Mouse (Mus musculus) frontal cortex, adult (tissue): Measurements from ENCODE around the gene Xylt2.
A peak's percentile ranks its signal among the peaks of the same experiment; 100 is the strongest.
"Not testable (repeated sequence)": the region's sequence is repeated elsewhere in the genome, so short reads cannot be mapped to it uniquely, and the experiment has no call there.

ENCODE experiments used
- ATAC-seq: cut with Nextera tagmentation; 2 replicates; pipeline ENCODE4 v1.9.2; 2017; ENCODE audit warnings: mild to moderate bottlenecking, moderate library complexity, mixed read lengths; ENCODE audit not compliant: low TSS enrichment

Gene Xylt2

GRCm38 (mm10) chr11:94676754-94677606 lies at the start of gene Xylt2:
Gene Xylt2 (minus strand): TSS chr11:94677515.
- peak; percentile 82 for ATAC-seq

DNA sequence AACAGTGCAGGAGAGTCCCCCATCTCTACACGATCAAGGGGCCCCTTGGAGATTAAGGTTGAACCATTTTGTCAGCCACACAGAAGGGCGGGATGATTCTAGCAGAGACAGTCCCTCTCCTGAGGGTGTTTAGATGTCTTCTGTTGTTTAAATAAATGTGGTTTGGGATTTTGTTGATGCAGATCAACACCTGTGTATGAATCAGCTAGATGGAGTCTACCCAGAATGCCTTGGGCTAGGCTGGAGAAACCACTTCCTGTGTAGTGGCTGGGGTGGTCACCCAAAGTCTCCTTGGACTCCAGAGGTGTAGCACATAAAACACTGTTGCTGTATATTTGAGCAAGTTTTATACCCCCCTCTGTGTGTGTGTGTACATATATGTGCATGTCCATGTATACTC lies 41.9 kb upstream of the Xylt2 start:
- no peak for ATAC-seq

DNA sequence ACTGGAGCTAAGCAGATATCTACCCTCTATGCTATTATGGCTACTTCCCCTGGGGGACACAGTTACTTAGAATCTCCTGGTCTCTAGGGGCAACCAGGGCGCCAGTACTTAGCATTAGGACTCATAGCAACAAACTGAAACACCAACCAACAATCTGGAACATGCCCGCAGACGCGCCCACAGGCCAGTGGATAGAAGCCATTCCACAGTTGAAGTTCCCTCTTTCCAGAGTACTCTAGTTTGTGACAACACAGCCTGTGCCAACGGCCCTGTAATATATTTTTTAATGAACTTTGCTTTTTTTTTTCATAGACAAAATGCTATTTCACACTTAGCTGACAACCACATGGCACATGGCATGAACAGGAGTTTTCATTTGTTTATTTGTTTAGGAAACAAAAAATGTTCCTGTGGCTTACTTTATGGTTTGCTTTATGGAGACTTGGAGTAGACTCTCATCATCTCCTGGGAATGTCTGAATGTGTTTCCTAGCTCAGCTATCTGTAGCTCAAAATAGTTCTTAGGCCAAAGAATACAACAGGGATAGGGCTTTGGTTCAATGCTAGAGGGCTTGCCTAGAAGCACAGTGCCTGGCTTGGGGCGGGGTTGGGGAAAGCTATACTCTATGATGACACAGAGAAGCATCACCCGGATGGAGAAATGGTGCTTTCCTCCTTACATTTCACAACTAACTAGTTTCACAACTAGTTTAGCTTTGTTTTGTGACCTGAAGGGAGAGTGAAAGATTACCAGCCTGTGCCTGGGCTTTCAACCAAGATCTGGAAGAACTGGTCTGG lies 41.0 kb upstream of the Xylt2 start:
- ATAC-seq, result no peak

- ATAC-seq, result no peak
These were observed 39.9 kb upstream of the Xylt2 start for GRCm38 (mm10) chr11:94717239-94717638.

DNA sequence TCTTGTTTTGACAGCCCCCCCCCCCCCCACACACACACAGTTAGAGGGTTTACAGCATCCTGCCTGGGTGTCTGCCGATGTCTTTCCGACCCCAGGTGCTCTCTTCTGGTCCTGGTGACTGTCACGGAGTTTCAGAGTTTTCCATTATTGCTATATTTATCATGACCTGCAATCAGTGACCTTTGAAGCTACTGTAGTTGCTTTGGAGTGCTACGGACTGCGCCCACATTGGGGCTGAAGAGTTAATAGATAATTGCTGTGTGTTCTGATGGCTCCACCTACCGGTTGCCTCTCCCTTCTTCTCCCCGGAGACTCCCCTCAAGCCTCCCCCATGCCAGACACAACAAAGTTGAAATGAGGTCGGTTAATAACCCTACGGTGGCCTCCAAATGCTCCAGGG lies 39.4 kb upstream of the Xylt2 start:
- no peak; the same call in 1 of the 2 replicates for ATAC-seq

DNA sequence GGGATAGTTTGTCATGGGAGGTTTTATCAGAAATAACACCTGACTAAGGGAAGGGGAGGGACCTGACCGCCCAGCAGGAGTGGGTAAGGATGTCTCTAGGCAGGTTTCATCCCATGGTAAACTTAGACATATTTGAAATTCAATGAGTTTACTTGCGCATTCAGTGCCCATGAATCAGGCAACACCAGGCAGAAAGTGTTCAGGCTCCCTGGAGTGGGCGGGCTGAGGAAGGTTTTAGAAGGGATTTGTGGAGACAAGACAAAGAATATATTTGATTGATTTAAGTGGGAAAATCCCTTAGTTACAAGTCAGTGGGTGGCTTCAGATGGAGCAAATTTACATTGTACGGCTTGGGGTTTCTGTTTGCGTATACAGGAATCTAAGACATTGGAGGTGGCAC lies 38.3 kb upstream of the Xylt2 start:
- peak; percentile 80 for ATAC-seq

DNA sequence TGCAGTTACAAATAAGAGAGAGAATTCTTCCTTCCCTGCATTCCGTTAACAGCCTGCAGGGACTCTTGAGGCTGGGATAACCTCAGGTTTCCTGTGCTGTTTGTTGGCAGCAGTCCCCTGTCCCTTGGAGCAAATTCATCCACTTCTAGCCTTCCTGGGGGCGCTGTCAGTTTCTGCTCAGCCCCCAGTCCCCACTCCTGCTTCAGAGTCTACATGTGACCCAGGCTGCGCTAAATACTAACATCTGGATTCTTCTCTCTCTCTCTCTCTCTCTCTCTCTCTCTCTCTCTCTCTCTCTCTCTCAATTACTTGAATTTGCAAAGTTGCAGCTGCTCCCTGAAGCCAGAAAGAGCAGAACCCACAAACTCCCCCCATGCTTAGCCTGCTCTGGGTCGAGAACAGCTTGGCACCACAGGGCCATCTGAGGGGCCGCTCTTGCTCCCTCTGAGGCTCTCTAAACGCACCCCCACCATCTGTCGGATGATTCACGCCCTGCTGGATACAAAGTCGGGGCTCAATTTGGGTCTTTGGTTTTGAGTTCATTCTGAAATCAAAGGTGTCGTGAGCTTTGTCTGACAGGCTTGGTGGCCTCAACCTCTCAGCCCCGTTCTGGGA lies 36.0 kb upstream of the Xylt2 start:
- no peak for ATAC-seq

DNA sequence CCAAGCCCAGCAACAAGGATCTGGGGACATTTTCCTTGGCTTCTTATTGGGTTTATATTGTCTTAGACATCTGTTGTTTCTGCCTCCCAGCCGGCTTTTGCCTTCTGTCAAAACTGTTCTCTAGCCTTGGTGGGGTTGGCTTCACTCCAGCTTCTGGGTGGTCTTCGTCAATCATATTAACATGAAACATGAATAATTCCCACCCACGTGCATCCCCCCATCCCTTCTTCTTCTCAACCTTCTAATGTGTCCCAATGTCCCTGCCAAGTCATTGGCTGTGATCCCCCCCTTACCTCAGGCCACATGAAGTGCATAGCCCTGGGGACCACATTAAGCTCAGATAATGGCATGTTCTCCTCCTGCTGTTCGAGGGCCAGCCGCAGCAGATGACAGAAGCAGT lies 27.2 kb upstream of the Xylt2 start, which contains the start of gene Gm11541:
TSS of gene Gm11541 (minus strand) at position 28 of the 400 bp plus-strand sequence.
- ATAC-seq, result no peak

DNA sequence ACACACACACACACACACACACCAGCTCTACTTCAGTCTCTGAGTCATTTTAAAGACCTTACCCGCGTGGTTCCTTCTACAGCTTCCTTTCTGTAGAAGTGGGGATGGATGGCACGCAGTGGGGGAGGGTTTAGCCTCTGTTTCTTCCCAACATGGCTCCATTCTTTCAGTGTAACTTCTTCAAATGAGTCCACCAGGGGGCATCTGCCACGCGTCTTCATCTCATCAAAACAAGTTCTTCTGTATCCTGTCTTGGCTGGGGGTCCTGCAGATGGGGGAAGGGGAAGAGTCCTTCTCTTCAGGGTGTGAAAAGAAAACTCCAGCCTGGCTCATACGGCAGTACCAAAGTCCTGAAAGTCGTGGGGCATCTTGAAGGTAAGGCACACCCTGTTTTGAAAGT lies 26.7 kb upstream of the Xylt2 start:
- no peak for ATAC-seq

DNA sequence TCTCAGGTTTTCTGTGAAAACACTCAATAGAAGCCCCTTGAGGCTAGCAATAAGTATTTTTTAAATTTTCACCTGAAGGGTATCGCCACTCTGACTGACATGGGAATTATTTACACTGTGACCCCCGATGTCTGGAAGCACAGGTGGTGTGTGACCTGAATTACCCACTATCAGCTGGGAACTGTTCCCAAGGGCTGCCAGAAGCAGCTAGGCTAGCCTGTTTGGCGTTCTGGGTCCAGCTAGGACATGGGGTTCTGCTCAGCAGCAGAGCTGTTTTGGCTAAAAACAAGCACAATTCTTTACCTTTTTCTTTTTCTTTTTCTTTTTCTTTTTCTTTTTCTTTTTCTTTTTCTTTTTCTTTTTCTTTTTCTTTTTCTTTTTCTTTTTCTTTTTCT lies 24.9 kb upstream of the Xylt2 start:
- ATAC-seq, result no peak

DNA sequence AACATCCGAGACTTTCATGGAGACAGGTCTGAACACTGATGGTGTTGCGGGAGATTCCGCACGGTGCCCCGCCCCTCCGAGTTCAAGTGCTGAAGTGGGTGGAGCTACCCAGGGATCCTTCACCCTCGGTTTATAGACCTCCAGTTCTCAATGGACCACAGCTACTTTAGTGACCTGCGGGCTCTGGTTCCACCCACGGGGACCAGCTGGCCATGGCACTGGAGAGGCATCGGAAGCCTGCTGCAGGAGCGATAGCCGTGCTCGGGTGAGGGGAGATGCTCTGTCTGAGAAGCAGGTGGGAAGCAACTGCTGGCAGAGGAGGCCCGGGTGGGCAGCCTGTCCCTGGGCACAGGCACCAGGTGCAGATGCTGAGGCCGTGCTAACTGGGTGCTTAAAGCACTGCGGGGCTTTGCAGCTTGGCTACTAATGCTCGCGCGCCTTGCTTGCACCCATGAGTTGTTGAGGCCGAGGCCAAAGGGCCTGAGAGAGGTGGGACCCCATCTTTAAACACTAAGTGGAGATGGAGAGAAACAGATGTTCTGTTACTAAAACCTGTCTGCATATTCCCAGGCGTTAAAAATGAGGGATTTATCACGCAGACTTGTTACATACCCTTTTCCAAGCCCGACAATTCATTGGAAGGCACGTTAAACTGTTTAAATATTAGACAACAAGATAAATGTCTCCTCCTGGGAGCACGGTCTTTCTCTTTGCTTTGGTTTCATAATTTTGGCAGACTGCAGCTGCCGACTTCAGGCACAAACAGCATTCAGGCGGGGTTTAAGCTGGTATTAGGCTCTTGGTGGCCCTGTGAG lies 24.3 kb upstream of the Xylt2 start:
- ATAC-seq, result no peak

GRCm38 (mm10) chr11:94699399-94699798 lies 22.1 kb upstream of the Xylt2 start:
- no peak for ATAC-seq

- no peak for ATAC-seq
These were observed 20.6 kb upstream of the Xylt2 start for GRCm38 (mm10) chr11:94697703-94698464.

- ATAC-seq, result no peak
These were observed 19.8 kb upstream of the Xylt2 start for GRCm38 (mm10) chr11:94697140-94697539.

- ATAC-seq, result no peak
These were observed 18.2 kb upstream of the Xylt2 start for GRCm38 (mm10) chr11:94695508-94695907.

DNA sequence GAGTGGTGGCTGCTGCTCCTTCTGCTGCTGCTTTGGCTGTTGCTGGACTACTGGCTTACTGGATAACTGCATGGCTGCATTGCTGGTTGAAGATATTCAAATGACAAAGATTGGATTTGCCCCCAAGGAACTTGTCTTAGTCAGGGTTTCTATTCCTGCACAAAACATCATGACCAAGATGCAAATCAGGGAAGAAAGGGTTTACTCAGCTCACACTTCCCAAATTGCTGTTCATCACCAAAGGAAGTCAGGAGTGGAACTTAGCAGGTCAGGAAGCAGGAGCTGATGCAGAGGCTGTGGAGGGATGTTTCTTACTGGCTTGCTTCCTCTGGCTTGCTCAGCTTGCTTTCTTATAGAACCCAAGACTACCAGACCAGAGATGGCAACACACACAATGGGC lies 15.2 kb upstream of the Xylt2 start:
- not testable (repeated sequence) for ATAC-seq

DNA sequence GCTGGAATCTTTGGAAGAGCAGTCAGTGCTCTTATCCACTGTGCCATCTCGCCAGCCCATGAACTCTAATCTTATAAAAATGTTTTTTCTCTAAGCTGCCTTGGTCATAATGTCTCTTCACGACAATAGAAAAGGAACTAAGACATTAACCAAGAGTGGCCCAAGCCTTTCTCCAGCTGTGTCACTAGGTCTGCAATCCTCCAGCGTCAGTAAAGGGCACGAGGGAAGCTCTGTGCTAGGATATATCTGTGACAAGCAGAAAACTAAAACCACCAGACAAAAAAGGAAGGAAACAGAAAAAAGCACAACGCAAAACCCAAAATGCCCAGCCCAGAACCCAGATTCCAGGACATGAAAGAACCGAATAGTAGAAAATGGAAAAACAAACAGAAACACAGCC lies 9.9 kb upstream of the Xylt2 start:
- ATAC-seq, result no peak

DNA sequence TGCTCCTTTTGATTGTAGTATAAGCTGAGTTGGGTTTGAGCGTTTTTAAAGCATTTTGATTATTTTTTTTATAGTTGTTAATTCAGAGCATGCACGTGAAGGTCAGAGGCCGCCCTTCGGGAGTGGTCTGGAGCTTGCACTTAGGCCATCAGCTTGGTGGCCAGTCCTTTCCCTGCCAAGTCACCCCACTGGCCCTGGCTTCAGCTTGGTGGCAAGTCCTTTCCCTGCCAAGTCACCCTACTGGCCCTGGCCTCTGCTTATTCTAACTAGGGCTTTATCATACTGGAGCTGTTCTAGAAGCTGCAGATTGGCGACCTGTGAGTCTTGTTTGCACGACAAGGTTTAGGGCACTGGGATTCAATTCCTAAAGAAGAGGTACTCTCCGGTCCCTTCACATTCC lies 5.1 kb upstream of the Xylt2 start:
- ATAC-seq, result no peak

GRCm38 (mm10) chr11:94681640-94682039 lies 4.3 kb upstream of the Xylt2 start:
- no peak for ATAC-seq

- no peak for ATAC-seq
These were observed 3.3 kb upstream of the Xylt2 start for GRCm38 (mm10) chr11:94680639-94681038.

GRCm38 (mm10) chr11:94677607-94678145 lies 361 bp upstream of the Xylt2 start:
- ATAC-seq, result peak; percentile 62
